Mouse (Mus musculus) limb, embryonic 10.5 days (tissue): ENCODE data around the gene Ddn. TPM values are rescaled to one million over a fixed set of nuclear protein-coding genes. Genes with fewer than 3 reads are reported as not detected.
"Not testable (repeated sequence)": the region's sequence is repeated elsewhere in the genome, so short reads cannot be mapped to it uniquely, and the experiment has no call there.

Experiments used
- DNase-seq: peaks from one replicate; pipeline ENCODE4 v3.0.0-alpha.2; 2017; ENCODE audit warnings: low spot score
- H3K27ac ChIP-seq: fragments of 300-500 bp; sonication (generic); 2 replicates; pipeline ENCODE4 v1.5.1; 2016; ENCODE audit warnings: mild to moderate bottlenecking
- H3K27me3 ChIP-seq: fragments of 300-500 bp; sonication (generic); 2 replicates; pipeline ENCODE4 v1.6.1; 2016; ENCODE audit warnings: low read depth, mild to moderate bottlenecking; ENCODE audit not compliant: poor library complexity, severe bottlenecking
- H3K36me3 ChIP-seq: fragments of 300-500 bp; sonication (generic); 2 replicates; pipeline ENCODE4 v1.6.1; 2016; ENCODE audit warnings: mild to moderate bottlenecking, moderate library complexity
- H3K4me1 ChIP-seq: fragments of 300-500 bp; sonication (generic); 2 replicates; pipeline ENCODE4 v1.6.1; 2016
- H3K4me3 ChIP-seq: fragments of 300-500 bp; sonication (generic); 2 replicates; pipeline ENCODE4 v1.5.1; 2016; ENCODE audit warnings: mild to moderate bottlenecking, moderate library complexity
- H3K9me3 ChIP-seq: fragments of 300-500 bp; sonication (generic); replicated peaks from 2 replicates; pipeline ENCODE4 v1.6.1; 2016; ENCODE audit warnings: mild to moderate bottlenecking
- WGBS: fragments of 180-500 bp; shearing (Covaris S2); methylation state at CpG from one replicate; pipeline ENCODE4 v1.1.7; 2016; 5-methylcytosine and 5-hydroxymethylcytosine counted together
- polyA plus RNA-seq: library from polyadenylated mRNA; unstranded; fragments of >200 nt; fragmentation: Nextera tagmentation; extraction: Ambion mirVana; gene quantifications from 2 replicates; pipeline ENCODE4 v1.2.1, GENCODE M21; 2016

The Ddn gene
- polyA plus RNA-seq, 1 experiment from 2014 or later, result not detected

DNA sequence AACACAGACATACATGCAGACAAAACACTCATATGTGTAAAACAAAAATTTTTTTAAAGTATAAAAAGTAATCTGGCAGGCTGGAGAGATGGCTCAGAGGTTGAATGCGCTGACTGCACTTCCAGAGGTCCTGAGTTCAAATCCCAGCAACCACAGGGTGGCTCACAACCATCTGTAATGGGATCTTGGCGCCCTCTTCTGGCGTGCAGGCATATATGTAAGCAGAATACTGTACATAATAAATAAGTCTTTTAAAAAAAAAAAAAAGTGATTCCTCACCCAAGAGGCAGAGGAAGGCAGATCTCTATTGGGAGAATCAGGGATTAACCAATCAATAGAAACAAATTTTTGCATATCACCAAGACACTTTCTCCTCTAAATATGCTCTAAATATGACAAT, 14.1 kb upstream of the Ddn start:
- peaks cover 79% of the 10 kb centered on the region for H3K36me3 ChIP-seq
- H3K4me1 ChIP-seq, result no peaks in the 10 kb centered on the region
- no peak overlapping the region for H3K4me3 ChIP-seq
- no peaks in the 10 kb centered on the region for H3K27me3 ChIP-seq
- no peak for DNase-seq
- H3K27ac ChIP-seq, result no peak overlapping the region
- 70% methylated on average over 3 of the region's 3 CpGs for WGBS
- no peaks in the 10 kb centered on the region for H3K9me3 ChIP-seq

DNA sequence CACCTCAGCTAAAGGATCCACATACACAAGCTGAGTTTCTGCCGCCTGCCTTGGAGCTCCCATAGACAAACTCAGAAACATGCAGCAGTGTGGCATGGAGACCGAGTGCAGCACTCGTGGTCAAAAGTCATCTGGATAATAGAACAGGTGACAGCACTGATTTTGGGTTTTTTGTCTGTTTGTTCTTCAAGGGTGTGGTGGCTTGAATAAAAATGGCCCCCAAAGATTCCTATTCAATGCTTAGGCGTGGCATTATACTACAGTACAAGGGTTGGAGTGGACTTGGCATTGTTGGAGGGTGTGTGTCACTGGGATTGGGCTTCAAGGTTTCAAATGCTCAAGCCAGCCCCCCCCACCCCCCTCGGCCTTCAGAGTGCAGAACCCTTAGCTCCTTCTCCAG, 12.9 kb upstream of the Ddn start:
- Histone ChIP-seq H3K4me1 (no peaks in the 10 kb centered on the region), H3K27ac (no peak overlapping the region), H3K36me3 (peaks cover 73% of the 10 kb centered on the region), H3K4me3 (no peak overlapping the region), H3K27me3 (no peaks in the 10 kb centered on the region), H3K9me3 (no peaks in the 10 kb centered on the region)
- DNase-seq, result no peak
- 93% methylated on average over 5 of the region's 5 CpGs for WGBS

DNA sequence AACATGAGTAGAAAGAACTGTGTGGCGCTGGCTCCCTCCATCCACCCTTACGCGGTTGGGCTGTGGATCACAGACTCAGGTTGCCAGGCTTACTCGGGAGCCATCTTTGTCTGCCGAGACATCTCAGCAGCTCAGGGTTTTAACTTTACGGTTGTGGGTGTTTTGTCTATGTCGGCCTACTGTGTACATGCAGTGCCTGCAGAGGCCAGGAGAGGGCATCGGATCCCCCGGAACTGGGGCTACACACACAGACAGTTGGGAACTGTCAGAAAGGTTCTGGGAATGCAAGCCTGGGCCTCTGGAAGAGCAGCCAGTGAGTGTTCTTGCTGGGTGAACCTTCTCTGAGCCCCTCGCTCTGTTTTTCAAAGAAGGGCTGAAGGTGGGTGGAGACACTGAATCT, 12.1 kb upstream of the Ddn start:
- 30% methylated on average over 10 of the region's 10 CpGs for WGBS
- DNase-seq, result no peak
- Histone ChIP-seq H3K27me3 (no peaks in the 10 kb centered on the region), H3K4me3 (no peak overlapping the region), H3K27ac (no peak overlapping the region), H3K36me3 (peaks cover 76% of the 10 kb centered on the region), H3K4me1 (no peaks in the 10 kb centered on the region), H3K9me3 (no peaks in the 10 kb centered on the region)

DNA sequence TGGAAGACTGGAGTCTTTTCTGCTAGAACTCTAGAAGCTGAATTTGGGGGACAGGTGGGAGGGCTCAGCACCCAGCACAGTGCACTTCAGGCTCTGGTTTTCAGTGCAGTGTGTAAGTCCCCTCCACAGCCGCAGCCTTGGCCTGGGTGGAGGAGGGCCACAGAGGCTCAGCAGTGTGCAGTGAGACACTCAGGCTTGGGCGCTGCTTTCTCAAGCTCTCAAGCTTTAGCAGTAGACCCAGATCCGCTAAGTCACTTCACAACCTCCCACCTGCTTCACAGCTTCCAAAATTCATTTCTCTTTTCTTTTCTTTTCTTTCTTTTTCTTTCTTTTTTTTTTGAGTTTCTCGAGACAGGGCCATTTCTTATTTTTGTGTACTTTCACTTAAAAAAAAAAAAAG, 11.6 kb upstream of the Ddn start:
- WGBS, result 90% methylated on average over 4 of the region's 4 CpGs
- H3K27ac ChIP-seq, result no peak overlapping the region
- no peaks in the 10 kb centered on the region for H3K27me3 ChIP-seq
- no peaks in the 10 kb centered on the region for H3K9me3 ChIP-seq
- no peaks in the 10 kb centered on the region for H3K4me1 ChIP-seq
- no peak overlapping the region for H3K4me3 ChIP-seq
- DNase-seq, result no peak
- H3K36me3 ChIP-seq, result peaks cover 76% of the 10 kb centered on the region

- Histone ChIP-seq H3K27me3 (no peaks in the 10 kb centered on the region), H3K27ac (no peak overlapping the region), H3K9me3 (no peaks in the 10 kb centered on the region), H3K4me3 (no peak overlapping the region), H3K4me1 (no peaks in the 10 kb centered on the region), H3K36me3 (peaks cover 74% of the 10 kb centered on the region)
- 92% methylated on average over 7 of the region's 7 CpGs for WGBS
- DNase-seq, result no peak
These were observed 8.9 kb upstream of the Ddn start for GRCm38 (mm10) chr15:98818171-98818570.

- Histone ChIP-seq H3K36me3 (peaks cover 62% of the 10 kb centered on the region), H3K9me3 (no peaks in the 10 kb centered on the region), H3K4me3 (no peak overlapping the region), H3K27me3 (peaks cover 37% of the 10 kb centered on the region), H3K27ac (no peak overlapping the region), H3K4me1 (peaks cover 12% of the 10 kb centered on the region)
- 88% methylated on average over 20 of the region's 20 CpGs for WGBS
- DNase-seq, result no peak
These were observed 3.6 kb upstream of the Ddn start for GRCm38 (mm10) chr15:98812741-98813424.

- H3K27ac ChIP-seq, H3K9me3 ChIP-seq, DNase-seq, H3K4me3 ChIP-seq: not testable (repeated sequence)
- Histone ChIP-seq H3K27me3 (peaks cover 63% of the 10 kb centered on the region), H3K4me1 (peaks cover 38% of the 10 kb centered on the region), H3K36me3 (peaks cover 47% of the 10 kb centered on the region)
- 77% methylated on average over 6 of the region's 6 CpGs for WGBS
These were observed 922 bp upstream of the Ddn start for GRCm38 (mm10) chr15:98810212-98810611.

DNA sequence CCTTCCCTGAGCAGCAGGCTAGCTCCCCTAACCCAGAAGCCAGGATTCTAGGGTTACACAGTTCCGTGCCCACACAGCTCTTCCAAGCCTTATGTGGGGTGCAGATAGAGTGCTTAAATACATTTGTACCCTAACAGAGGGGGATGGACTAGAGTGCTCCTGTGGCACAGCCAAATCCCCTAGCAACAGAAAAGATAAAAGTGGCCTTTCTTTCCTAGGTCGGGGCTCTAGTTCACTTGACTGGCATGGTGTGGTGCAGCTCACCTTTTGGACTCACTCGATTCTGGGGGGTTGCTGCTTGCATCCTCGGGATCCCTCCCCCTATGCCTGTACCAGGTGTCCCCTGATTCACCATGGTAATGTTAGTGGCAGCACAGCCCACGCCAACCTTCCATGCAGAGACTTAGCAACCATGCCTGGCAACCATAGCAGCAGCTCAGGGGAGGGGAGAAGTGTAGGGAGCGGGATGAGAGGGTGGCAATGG, 597 bp downstream of the Ddn start:
- Histone ChIP-seq H3K4me1 (peaks cover 41% of the 10 kb centered on the region), H3K36me3 (peaks cover 33% of the 10 kb centered on the region), H3K27ac (no peak overlapping the region), H3K27me3 (peaks cover 79% of the 10 kb centered on the region), H3K4me3 (no peak overlapping the region), H3K9me3 (no peaks in the 10 kb centered on the region)
- DNase-seq, result no peak
- WGBS, result 6% methylated on average over 6 of the region's 6 CpGs

DNA sequence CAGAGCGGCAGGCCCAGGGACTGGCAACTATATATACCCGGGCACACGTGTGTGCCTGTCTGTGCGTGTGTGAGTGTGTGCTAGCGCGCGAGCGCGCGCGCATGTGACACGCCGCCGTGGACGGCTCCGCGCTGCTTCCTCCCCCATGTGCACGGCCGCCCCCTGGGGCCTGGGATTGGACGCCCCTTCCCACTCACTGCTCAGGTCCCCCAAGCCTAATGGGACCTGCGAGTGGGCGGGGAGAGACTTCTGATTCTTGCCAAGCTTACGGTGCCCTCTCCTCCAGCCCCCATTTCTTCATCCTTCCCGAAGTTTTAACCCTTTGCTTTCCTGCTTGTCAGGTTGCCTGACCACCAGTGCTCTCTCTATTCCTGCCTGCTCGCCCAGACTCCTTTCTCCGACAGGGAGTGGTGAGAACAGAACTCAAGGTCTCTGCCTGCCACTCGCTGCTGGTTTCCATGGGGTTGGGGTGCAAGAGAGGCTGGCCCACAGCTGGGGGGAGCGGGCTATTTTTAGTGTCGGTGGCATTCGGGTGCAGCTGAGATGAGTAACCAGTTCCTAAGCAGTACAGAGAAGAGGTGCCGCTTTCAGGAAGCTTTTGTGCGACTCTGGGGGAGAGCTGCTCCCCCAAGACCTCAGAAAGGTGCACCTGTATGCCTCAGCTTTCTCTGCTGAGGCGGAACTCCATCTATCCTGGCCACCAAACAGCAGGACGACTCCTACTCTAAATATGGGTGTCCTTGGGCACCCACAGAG, 1.2 kb downstream of the Ddn start:
- H3K27ac ChIP-seq, result peak overlapping the region; percentile 36; the same call in 1 of the 2 replicates
- peaks cover 45% of the 10 kb centered on the region for H3K4me1 ChIP-seq
- WGBS, result 2% methylated on average over 33 of the region's 34 CpGs
- peaks cover 85% of the 10 kb centered on the region for H3K27me3 ChIP-seq
- H3K9me3 ChIP-seq, result no peaks in the 10 kb centered on the region
- peaks cover 27% of the 10 kb centered on the region for H3K36me3 ChIP-seq
- peak overlapping the region; percentile 51 for H3K4me3 ChIP-seq
- peak; percentile 51 for DNase-seq

- peaks cover 18% of the 10 kb centered on the region for H3K36me3 ChIP-seq
- DNase-seq, result peak; percentile 63
- H3K27ac ChIP-seq, result peak overlapping the region; percentile 44
- WGBS, result 1% methylated on average over 56 of the region's 58 CpGs
- H3K9me3 ChIP-seq, result no peaks in the 10 kb centered on the region
- H3K4me3 ChIP-seq, result peak overlapping the region; percentile 51
- H3K4me1 ChIP-seq, result peaks cover 49% of the 10 kb centered on the region
- H3K27me3 ChIP-seq, result peaks cover 95% of the 10 kb centered on the region
These were observed 2.2 kb downstream of the Ddn start for GRCm38 (mm10) chr15:98806809-98807770.

GRCm38 (mm10) chr15:98806071-98806808, 3.0 kb downstream of the Ddn start:
- Histone ChIP-seq H3K4me3 (peak overlapping the region; percentile 51), H3K4me1 (peaks cover 49% of the 10 kb centered on the region), H3K27me3 (peaks cover 100% of the 10 kb centered on the region), H3K36me3 (peaks cover 10% of the 10 kb centered on the region), H3K9me3 (no peaks in the 10 kb centered on the region), H3K27ac (peak overlapping the region; percentile 59)
- WGBS, result 3% methylated on average over 30 of the region's 30 CpGs
- peak; percentile 55 for DNase-seq
